Mouse (Mus musculus) activated CD4-positive, CD25-positive, alpha-beta regulatory T cell, adult 9 weeks (primary cell): ENCODE results near the gene 1700003F12Rik. TPM values are rescaled to one million over a fixed set of nuclear protein-coding genes. Genes with fewer than 3 reads are reported as not detected.

Experiments
- polyA plus RNA-seq: library from polyadenylated mRNA; unstranded; fragments of 100-300 nt; shearing (Covaris generic); gene quantifications from one replicate; pipeline ENCODE4 v1.2.1, GENCODE M21; 2017

The 1700003F12Rik gene
- not detected for polyA plus RNA-seq

GRCm38 (mm10) chr2:154546711-154547110 is at the start of gene 1700003F12Rik:
Gene 1700003F12Rik (plus strand): TSS chr2:154547085.

DNA sequence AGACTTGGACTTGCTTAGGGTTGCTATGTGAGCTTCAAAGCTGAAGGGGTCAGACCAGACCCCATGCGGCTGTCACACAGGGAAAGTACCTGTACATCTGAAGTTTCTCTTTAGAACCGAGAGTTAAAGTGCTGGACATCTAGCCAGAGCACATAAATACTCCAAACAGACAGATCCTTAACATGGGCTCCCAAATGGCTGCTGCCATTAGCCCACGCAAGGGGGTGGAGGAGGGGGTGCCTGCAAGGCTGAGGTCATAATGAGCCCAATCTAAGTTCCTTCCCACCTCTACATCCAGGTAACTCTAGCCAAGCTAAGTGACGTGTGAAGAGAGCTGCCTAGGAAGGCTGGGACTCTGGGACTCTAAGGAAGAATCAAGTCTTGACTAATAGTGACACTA is 4.6 kb downstream of the 1700003F12Rik start, which contains the start of gene Actl10:
Gene Actl10, plus strand, starts transcription at position 301 of the 400 bp plus-strand sequence.

DNA sequence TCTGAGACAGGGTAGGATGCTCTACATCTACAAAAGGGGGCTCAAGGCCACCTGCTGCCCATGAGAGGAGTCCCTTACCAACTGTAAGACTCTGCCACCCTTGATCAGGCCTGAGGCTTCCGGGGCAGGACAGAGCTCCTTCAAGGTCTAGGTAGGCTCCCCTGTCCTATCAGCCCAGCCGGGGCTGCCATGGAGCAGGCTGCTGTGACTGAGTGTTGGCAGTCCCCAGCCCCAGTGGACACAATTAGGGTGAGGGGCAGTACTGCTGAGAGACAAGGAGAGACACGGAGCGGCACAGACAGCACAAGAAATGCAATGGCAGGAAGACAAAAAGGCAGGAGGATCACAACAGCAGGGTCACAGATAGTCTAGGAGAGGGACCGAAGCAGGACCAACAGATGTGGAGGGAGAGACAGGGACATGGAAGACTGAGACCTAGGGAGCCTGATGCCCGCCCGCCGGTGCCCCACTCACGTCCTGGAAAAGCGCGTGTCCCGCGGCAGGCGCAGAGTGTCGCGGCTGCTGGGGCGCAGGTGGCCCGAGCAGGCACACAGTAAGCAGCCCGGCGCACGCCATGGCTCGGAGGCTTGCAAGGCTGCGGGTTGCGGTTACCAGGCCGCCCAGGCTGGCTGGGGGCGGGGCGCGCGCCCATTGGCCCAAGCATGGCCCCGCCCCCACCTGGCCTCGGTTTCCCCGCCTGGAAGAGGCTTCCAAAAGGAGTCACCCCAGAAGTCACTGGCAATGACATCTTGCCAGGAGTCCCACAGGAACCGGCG is 11.6 kb downstream of the 1700003F12Rik start, which contains the start of gene Necab3:
Gene Necab3, minus strand, starts transcription at position 627 of the 776 bp plus-strand sequence.

DNA sequence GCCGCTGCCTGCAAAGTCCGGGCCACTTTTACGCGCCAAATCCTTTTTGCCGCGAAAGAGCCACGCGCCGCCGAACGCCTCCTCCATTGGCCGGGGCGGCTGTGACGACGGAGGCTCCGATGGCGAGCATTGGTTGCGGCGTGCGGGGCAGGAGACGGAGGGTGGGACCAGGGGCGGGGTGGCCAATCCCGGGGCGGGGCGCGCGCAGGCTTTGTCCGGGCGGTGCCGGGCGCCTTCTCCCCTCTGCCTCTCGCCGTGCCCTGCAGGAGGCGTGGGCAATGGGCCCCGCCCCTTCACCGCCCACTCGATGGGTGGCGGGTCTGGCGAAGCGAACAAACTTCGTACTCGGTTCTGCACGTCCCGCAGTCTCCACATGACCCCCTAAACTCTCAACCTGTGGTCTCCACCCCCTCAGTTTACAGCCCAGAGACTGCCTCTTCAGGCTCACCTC is 23.0 kb downstream of the 1700003F12Rik start, which contains the start of gene E2f1:
Gene E2f1, minus strand, starts transcription at position 57 of the 451 bp plus-strand sequence.

Other genes with a start within 250 kb of the 1700003F12Rik start
- not detected for gene Bpifb9b, start 239.9 kb upstream of the 1700003F12Rik start, polyA plus RNA-seq
- gene Cdk5rap1, start 174.1 kb upstream of the 1700003F12Rik start, polyA plus RNA-seq: 17.7 TPM
- gene Snta1, start 139.0 kb upstream of the 1700003F12Rik start, polyA plus RNA-seq: not detected
- 11.5 TPM for gene Cbfa2t2, start 110.6 kb upstream of the 1700003F12Rik start, polyA plus RNA-seq
- gene Actl10, start 4.7 kb downstream of the 1700003F12Rik start, polyA plus RNA-seq: not detected
- gene Necab3, start 11.8 kb downstream of the 1700003F12Rik start, polyA plus RNA-seq: 1.1 TPM
- 1.9 TPM for gene E2f1, start 22.8 kb downstream of the 1700003F12Rik start, polyA plus RNA-seq
- gene Pxmp4, start 56.6 kb downstream of the 1700003F12Rik start, polyA plus RNA-seq: 25.2 TPM
- gene Zfp341, start 66.2 kb downstream of the 1700003F12Rik start, polyA plus RNA-seq: 0.56 TPM
- not detected for gene 4930519P11Rik, start 66.4 kb downstream of the 1700003F12Rik start, polyA plus RNA-seq
- gene Chmp4b, start 104.6 kb downstream of the 1700003F12Rik start, polyA plus RNA-seq: 5.4 TPM
- gene Gm14214, start 222.9 kb downstream of the 1700003F12Rik start, polyA plus RNA-seq: not detected
- 25.4 TPM for gene Raly, start 244.0 kb downstream of the 1700003F12Rik start, polyA plus RNA-seq
- gene a, start 244.3 kb downstream of the 1700003F12Rik start, polyA plus RNA-seq: not detected